Mouse (Mus musculus) G1E (cell line): ENCODE results near the gene Gm36864. TPM values are rescaled to one million over a fixed set of nuclear protein-coding genes. Genes with fewer than 3 reads are reported as not detected.

ENCODE experiments used
- ATAC-seq: 2 replicates; pipeline ENCODE4 v1.8.0; 2016; ENCODE audit warnings: mild to moderate bottlenecking; ENCODE audit not compliant: insufficient number of reproducible peaks, poor library complexity, low FRiP score, severe bottlenecking; ENCODE audit errors: extremely low read depth
- DNase-seq: peaks from one replicate; pipeline ENCODE4 v3.0.0; 2012; ENCODE audit warnings: low spot score
- H3K27me3 ChIP-seq: 2 replicates; pipeline ENCODE4 v1.6.1; 2012; ENCODE audit warnings: mild to moderate bottlenecking, low read length, inconsistent platforms; ENCODE audit not compliant: insufficient read depth
- H3K36me3 ChIP-seq: replicated peaks from 2 replicates; pipeline ENCODE3; 2012; ENCODE audit warnings: mild to moderate bottlenecking, inconsistent platforms
- H3K4me1 ChIP-seq: 2 replicates; pipeline ENCODE4 v1.6.1; 2012; ENCODE audit warnings: low read depth, low read length, inconsistent platforms, mixed read lengths; ENCODE audit not compliant: insufficient read depth
- H3K4me3 ChIP-seq: 2 replicates; pipeline ENCODE4 v1.5.1; 2012; ENCODE audit warnings: low read depth, mild to moderate bottlenecking, inconsistent platforms, low read length, moderate library complexity, mixed read lengths
- H3K9me3 ChIP-seq: replicated peaks from 2 replicates; pipeline ENCODE4 v1.6.1; 2012; ENCODE audit warnings: inconsistent platforms
- CTCF ChIP-seq: IDR thresholded peaks from 2 replicates; pipeline ENCODE4 v1.5.1; 2012; ENCODE audit warnings: low read depth, low read length, inconsistent platforms, mixed read lengths
- GATA1 ChIP-seq: IDR thresholded peaks from 2 replicates; pipeline ENCODE4 v1.6.1; 2012; ENCODE audit warnings: borderline replicate concordance, low read length, inconsistent platforms, mixed read lengths
- GATA2 ChIP-seq: IDR thresholded peaks from 2 replicates; pipeline ENCODE4 v1.6.1; 2012; ENCODE audit warnings: low read depth, low read length, inconsistent platforms, borderline replicate concordance
- POLR2AphosphoS5 ChIP-seq: IDR thresholded peaks from 2 replicates; pipeline ENCODE4 v1.6.1; 2012; ENCODE audit warnings: low read depth, low read length, inconsistent platforms; ENCODE audit not compliant: insufficient replicate concordance
- TAL1 ChIP-seq: conservative IDR thresholded peaks from 2 replicates; pipeline ENCODE4 v1.6.1; 2012; ENCODE audit warnings: low read depth, low read length, inconsistent platforms, mixed read lengths
- polyA plus RNA-seq: library from polyadenylated mRNA; stranded (reverse); fragments of >175 nt; gene quantifications from 2 replicates; pipeline ENCODE4 v1.2.3, GENCODE M21; 2012
- total RNA-seq, 2 experiments: library from RNA; stranded (forward) in 1 of 2; stranded (reverse) in 1 of 2; fragments of 200-1000 nt in 1 of 2; fragments of >200 nt in 1 of 2; fragmentation: Nextera tagmentation in 1 of 2; gene quantifications; 2 replicates each; pipeline ENCODE4 v1.2.3; 2014 to 2017

The Gm36864 gene
- total and polyA plus RNA-seq, 3 experiments = 0.22 TPM; not detected in 2

DNA sequence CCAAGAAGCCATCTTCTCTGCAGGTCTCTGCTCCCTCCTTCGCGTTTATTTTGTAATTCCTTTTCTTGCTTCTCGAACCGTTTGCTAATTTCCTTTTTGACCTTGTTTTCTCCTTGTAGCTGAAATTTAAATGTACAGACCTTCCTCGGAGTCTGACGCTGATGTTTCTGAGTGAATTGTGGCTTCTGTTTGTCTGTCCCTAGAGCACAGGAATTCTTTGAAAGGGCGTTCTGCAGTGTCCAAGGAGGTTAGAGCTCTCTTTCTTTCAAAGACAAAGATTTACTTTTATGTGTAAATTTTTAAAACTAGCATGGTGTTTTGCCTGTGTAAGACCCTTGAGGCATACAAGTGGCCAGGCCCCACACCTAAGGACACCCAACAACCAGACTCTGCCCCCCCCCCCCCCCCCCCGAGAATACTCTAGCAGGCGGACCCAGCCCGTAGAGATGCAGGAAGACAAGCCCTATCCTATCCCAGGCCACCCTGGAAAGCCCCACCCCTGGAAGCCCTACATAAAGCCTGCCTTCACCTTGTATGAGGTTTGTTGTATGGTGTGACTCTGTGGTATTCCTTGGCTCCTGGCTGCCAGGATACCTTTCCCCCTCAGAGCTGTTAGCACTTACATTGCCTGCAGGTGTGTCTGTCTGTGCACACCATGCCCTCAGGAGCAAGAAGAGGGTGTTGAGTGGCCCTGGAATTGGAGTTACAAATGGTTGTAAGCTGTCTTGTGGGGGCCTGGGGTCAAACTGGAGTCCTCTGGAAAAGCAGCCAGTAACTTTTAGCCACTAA is 40.7 kb downstream of the Gm36864 start:
- Histone ChIP-seq H3K36me3 (no peaks in the 10 kb centered on the region), H3K4me3 (no peak overlapping the region), H3K4me1 (peaks cover 3% of the 10 kb centered on the region), H3K27me3 (peaks cover 27% of the 10 kb centered on the region), H3K9me3 (no peaks in the 10 kb centered on the region)
- ATAC-seq = no peak
- TF ChIP-seq GATA2 (no peak), POLR2AphosphoS5 (no peak), CTCF (no peak)
- DNase-seq = no peak

DNA sequence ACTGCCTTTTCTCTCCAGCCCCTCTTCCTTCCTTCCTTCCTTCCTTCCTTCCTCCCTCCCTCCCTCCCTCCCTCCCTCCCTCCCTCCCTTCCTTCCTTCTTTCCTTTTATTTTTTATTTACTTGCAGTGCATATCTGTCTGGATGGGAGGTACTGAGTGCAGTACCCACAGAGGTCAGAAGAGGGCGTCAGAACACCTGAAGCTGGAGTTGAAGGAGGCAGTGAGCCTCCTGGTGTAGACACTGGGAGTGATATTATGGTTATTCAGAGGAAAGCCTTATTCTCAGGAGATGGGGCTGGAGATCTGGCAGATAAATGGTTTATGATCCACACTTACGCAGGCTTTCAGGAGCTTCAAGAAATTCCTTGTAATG is 41.3 kb downstream of the Gm36864 start:
- H3K4me1 ChIP-seq = peaks cover 3% of the 10 kb centered on the region
- no peak for TF ChIP-seq POLR2AphosphoS5
- TF ChIP-seq CTCF = peak; percentile 22; the same call in 1 of the 2 replicates
- no peak for TF ChIP-seq GATA2
- no peak for TF ChIP-seq GATA1
- peaks cover 27% of the 10 kb centered on the region for H3K27me3 ChIP-seq
- no peak overlapping the region for H3K4me3 ChIP-seq
- DNase-seq = no peak
- H3K9me3 ChIP-seq = no peaks in the 10 kb centered on the region
- H3K36me3 ChIP-seq = no peaks in the 10 kb centered on the region
- ATAC-seq = no peak

DNA sequence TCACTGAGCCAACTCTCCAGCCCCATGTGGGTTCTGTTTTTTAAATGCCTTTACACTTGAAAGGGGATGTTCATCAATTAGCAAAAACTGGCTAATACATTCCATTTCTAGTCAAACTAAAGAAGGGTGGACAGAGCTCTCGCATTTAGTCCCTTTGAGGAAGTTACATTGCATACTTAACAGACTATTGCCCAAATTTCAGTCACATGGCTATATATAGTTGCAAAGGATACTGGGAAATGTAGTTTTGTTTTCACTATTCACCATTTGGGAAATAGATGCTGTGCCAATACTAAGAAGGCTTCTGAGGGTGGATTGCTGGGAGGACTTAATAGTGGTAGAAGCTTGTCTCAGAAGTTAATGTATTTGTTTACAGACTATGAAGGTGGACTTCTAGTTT is 45.0 kb downstream of the Gm36864 start:
- Histone ChIP-seq H3K4me3 (no peak overlapping the region), H3K9me3 (no peaks in the 10 kb centered on the region), H3K4me1 (no peaks in the 10 kb centered on the region; the same call in 1 of the 2 replicates), H3K27me3 (peaks cover 15% of the 10 kb centered on the region), H3K36me3 (no peaks in the 10 kb centered on the region)
- ATAC-seq = no peak
- DNase-seq = no peak
- TF ChIP-seq CTCF = no peak
- TF ChIP-seq POLR2AphosphoS5 = no peak
- TF ChIP-seq GATA2 = no peak
- TF ChIP-seq TAL1 = no peak
- no peak for TF ChIP-seq GATA1

- no peak for DNase-seq
- no peaks in the 10 kb centered on the region for H3K9me3 ChIP-seq
- no peak overlapping the region for H3K4me3 ChIP-seq
- no peak for ATAC-seq
- no peaks in the 10 kb centered on the region for H3K4me1 ChIP-seq
- peaks cover 15% of the 10 kb centered on the region for H3K27me3 ChIP-seq
- TF ChIP-seq POLR2AphosphoS5 = no peak
- H3K36me3 ChIP-seq = no peaks in the 10 kb centered on the region
Measured at GRCm38 (mm10) chr7:44281586-44281985, 45.6 kb downstream of the Gm36864 start.

DNA sequence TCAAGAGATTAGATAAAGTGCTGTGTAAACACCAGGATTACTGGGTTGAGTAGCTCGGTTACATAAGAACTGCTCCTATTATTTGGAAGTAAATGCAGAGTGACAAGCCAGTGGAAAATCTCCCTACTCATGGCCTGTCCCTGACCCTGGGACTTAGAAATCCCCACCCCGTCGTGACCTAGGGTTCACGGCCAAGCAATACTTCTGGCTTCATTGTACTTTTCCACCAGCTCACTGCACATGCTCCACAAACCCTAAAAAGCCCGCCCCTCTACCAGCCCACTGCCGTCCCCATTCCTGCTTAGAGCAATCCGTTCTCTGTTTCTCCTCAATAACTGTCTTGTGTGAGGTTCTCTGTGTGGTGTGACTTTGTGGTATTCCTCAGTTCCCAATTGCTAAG is 51.8 kb downstream of the Gm36864 start:
- ATAC-seq = no peak
- Histone ChIP-seq H3K36me3 (no peaks in the 10 kb centered on the region), H3K4me1 (no peaks in the 10 kb centered on the region), H3K9me3 (no peaks in the 10 kb centered on the region), H3K4me3 (no peak overlapping the region), H3K27me3 (peaks cover 23% of the 10 kb centered on the region)
- no peak for DNase-seq
- TF ChIP-seq CTCF = no peak
- no peak for TF ChIP-seq GATA2
- no peak for TF ChIP-seq TAL1
- TF ChIP-seq POLR2AphosphoS5 = no peak
- no peak for TF ChIP-seq GATA1

DNA sequence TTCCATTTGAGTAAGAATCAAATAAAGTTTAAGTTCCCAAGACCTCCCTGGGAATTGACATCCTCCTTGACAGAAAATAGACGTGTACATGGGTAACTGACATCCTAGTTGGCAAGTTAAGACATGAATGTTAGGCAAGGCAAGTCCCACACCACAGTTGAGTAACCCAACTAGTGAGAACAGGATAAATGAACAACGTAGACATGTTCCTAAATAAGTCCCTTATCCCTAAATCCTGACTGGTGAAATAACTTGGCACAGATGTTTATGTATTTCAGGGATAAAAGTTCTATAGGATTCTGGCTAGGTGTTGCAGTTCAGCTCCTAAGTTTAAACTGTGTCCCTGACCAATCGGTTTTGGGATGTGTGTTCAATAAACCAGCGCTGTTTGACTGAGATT is 55.0 kb downstream of the Gm36864 start:
- H3K4me1 ChIP-seq = no peaks in the 10 kb centered on the region
- DNase-seq (no peak), ATAC-seq (no peak)
- no peaks in the 10 kb centered on the region for H3K9me3 ChIP-seq
- no peaks in the 10 kb centered on the region for H3K36me3 ChIP-seq
- no peak for TF ChIP-seq POLR2AphosphoS5
- no peak for TF ChIP-seq GATA2
- TF ChIP-seq CTCF = no peak
- no peak for TF ChIP-seq TAL1
- peaks cover 21% of the 10 kb centered on the region for H3K27me3 ChIP-seq
- H3K4me3 ChIP-seq = no peak overlapping the region

- TF ChIP-seq POLR2AphosphoS5 (no peak), TAL1 (no peak), GATA1 (no peak), CTCF (no peak), GATA2 (no peak)
Measured at GRCm38 (mm10) chr7:44291418-44291817, 55.4 kb downstream of the Gm36864 start.

More at GRCm38 (mm10) chr7:44291418-44291817, 55.4 kb downstream of the Gm36864 start:
- Histone ChIP-seq H3K4me1 (no peaks in the 10 kb centered on the region), H3K36me3 (no peaks in the 10 kb centered on the region), H3K27me3 (peaks cover 24% of the 10 kb centered on the region), H3K9me3 (no peaks in the 10 kb centered on the region), H3K4me3 (no peak overlapping the region)
- DNase-seq = no peak
- no peak for ATAC-seq

Other genes with a start within 250 kb of the Gm36864 start
Only the 20 nearest of the 22 such genes appear.
- not detected in 2 replicates for gene Klk1b26, start 224.0 kb upstream of the Gm36864 start, total RNA-seq (2014; fragmentation: Nextera tagmentation)
- not detected in 2 replicates for gene Klk1b26, start 224.0 kb upstream of the Gm36864 start, total RNA-seq (2017)
- gene Klk1b26, start 224.0 kb upstream of the Gm36864 start, polyA plus RNA-seq = not detected in 2 replicates
- gene Klk1b27, start 183.9 kb upstream of the Gm36864 start, total RNA-seq (2014; fragmentation: Nextera tagmentation) = not detected in 2 replicates
- gene Klk1b27, start 183.9 kb upstream of the Gm36864 start, total RNA-seq (2017) = 0.16 TPM in 1 of 2 replicates, not detected in the other
- not detected in 2 replicates for gene Klk1b27, start 183.9 kb upstream of the Gm36864 start, polyA plus RNA-seq
- gene Klk1b21, start 133.8 kb upstream of the Gm36864 start, total RNA-seq (2014; fragmentation: Nextera tagmentation) = not detected in 2 replicates
- gene Klk1b21, start 133.8 kb upstream of the Gm36864 start, total RNA-seq (2017) = not detected in 2 replicates
- gene Klk1b21, start 133.8 kb upstream of the Gm36864 start, polyA plus RNA-seq = not detected in 2 replicates
- not detected in 2 replicates for gene Klk1b22, start 123.5 kb upstream of the Gm36864 start, total RNA-seq (2014; fragmentation: Nextera tagmentation)
- not detected in 2 replicates for gene Klk1b22, start 123.5 kb upstream of the Gm36864 start, total RNA-seq (2017)
- not detected in 2 replicates for gene Klk1b22, start 123.5 kb upstream of the Gm36864 start, polyA plus RNA-seq
- not detected in 2 replicates for gene Klk1b16, start 99.4 kb upstream of the Gm36864 start, total RNA-seq (2014; fragmentation: Nextera tagmentation)
- not detected in 2 replicates for gene Klk1b16, start 99.4 kb upstream of the Gm36864 start, total RNA-seq (2017)
- gene Klk1b16, start 99.4 kb upstream of the Gm36864 start, polyA plus RNA-seq = not detected in 2 replicates
- not detected in 2 replicates for gene Klk1b24, start 47.9 kb upstream of the Gm36864 start, total RNA-seq (2014; fragmentation: Nextera tagmentation)
- not detected in 2 replicates for gene Klk1b24, start 47.9 kb upstream of the Gm36864 start, total RNA-seq (2017)
- gene Klk1b24, start 47.9 kb upstream of the Gm36864 start, polyA plus RNA-seq = not detected in 2 replicates
- gene Klk1b3, start 38.0 kb upstream of the Gm36864 start, total RNA-seq (2014; fragmentation: Nextera tagmentation) = not detected in 2 replicates
- gene Klk1b3, start 38.0 kb upstream of the Gm36864 start, total RNA-seq (2017) = not detected in 2 replicates
- not detected in 2 replicates for gene Klk1b3, start 38.0 kb upstream of the Gm36864 start, polyA plus RNA-seq
- not detected in 2 replicates for gene Klk1b4, start 28.7 kb upstream of the Gm36864 start, total RNA-seq (2014; fragmentation: Nextera tagmentation)
- gene Klk1b4, start 28.7 kb upstream of the Gm36864 start, total RNA-seq (2017) = not detected in 2 replicates
- not detected in 2 replicates for gene Klk1b4, start 28.7 kb upstream of the Gm36864 start, polyA plus RNA-seq
- gene Klk1b5, start 20.2 kb upstream of the Gm36864 start, total RNA-seq (2014; fragmentation: Nextera tagmentation) = not detected in 2 replicates
- gene Klk1b5, start 20.2 kb upstream of the Gm36864 start, total RNA-seq (2017) = not detected in 2 replicates
- not detected in 2 replicates for gene Klk1b5, start 20.2 kb upstream of the Gm36864 start, polyA plus RNA-seq
- not detected in 2 replicates for gene Klk1, start 10.8 kb upstream of the Gm36864 start, total RNA-seq (2014; fragmentation: Nextera tagmentation)
- gene Klk1, start 10.8 kb upstream of the Gm36864 start, total RNA-seq (2017) = not detected in 2 replicates
- not detected in 2 replicates for gene Klk1, start 10.8 kb upstream of the Gm36864 start, polyA plus RNA-seq
- gene 1700028J19Rik, start 10.5 kb downstream of the Gm36864 start, total RNA-seq (2014; fragmentation: Nextera tagmentation) = 0.87 and 3.6 TPM in 2 replicates
- 0.60 and 1.3 TPM in 2 replicates for gene 1700028J19Rik, start 10.5 kb downstream of the Gm36864 start, total RNA-seq (2017)
- 0.05 TPM in 1 of 2 replicates, not detected in the other for gene 1700028J19Rik, start 10.5 kb downstream of the Gm36864 start, polyA plus RNA-seq
- 113 and 114 TPM in 2 replicates for gene 2410002F23Rik, start 10.5 kb downstream of the Gm36864 start, total RNA-seq (2014; fragmentation: Nextera tagmentation)
- 79.9 and 90.4 TPM in 2 replicates for gene 2410002F23Rik, start 10.5 kb downstream of the Gm36864 start, total RNA-seq (2017)
- 276 and 317 TPM in 2 replicates for gene 2410002F23Rik, start 10.5 kb downstream of the Gm36864 start, polyA plus RNA-seq
- gene Acp4, start 21.2 kb downstream of the Gm36864 start, total RNA-seq (2014; fragmentation: Nextera tagmentation) = not detected in 2 replicates
- not detected in 2 replicates for gene Acp4, start 21.2 kb downstream of the Gm36864 start, total RNA-seq (2017)
- not detected in 2 replicates for gene Acp4, start 21.2 kb downstream of the Gm36864 start, polyA plus RNA-seq
- gene Gm15517, start 25.3 kb downstream of the Gm36864 start, total RNA-seq (2014; fragmentation: Nextera tagmentation) = not detected in 2 replicates
- not detected in 2 replicates for gene Gm15517, start 25.3 kb downstream of the Gm36864 start, total RNA-seq (2017)
- not detected in 2 replicates for gene Gm15517, start 25.3 kb downstream of the Gm36864 start, polyA plus RNA-seq
- gene Clec11a, start 70.7 kb downstream of the Gm36864 start, total RNA-seq (2014; fragmentation: Nextera tagmentation) = 3.1 and 5.3 TPM in 2 replicates
- 2.6 and 3.3 TPM in 2 replicates for gene Clec11a, start 70.7 kb downstream of the Gm36864 start, total RNA-seq (2017)
- 1.8 and 2.2 TPM in 2 replicates for gene Clec11a, start 70.7 kb downstream of the Gm36864 start, polyA plus RNA-seq
- 0.08 TPM in 1 of 2 replicates, not detected in the other for gene Shank1, start 74.1 kb downstream of the Gm36864 start, total RNA-seq (2014; fragmentation: Nextera tagmentation)
- under 0.01 and 0.11 TPM in 2 replicates for gene Shank1, start 74.1 kb downstream of the Gm36864 start, total RNA-seq (2017)
- 0.13 and 0.20 TPM in 2 replicates for gene Shank1, start 74.1 kb downstream of the Gm36864 start, polyA plus RNA-seq
- gene Syt3, start 147.9 kb downstream of the Gm36864 start, total RNA-seq (2014; fragmentation: Nextera tagmentation) = not detected in 2 replicates
- not detected in 2 replicates for gene Syt3, start 147.9 kb downstream of the Gm36864 start, total RNA-seq (2017)
- 0.02 TPM in 1 of 2 replicates, not detected in the other for gene Syt3, start 147.9 kb downstream of the Gm36864 start, polyA plus RNA-seq
- 2.5 TPM in 1 of 2 replicates, not detected in the other for gene 1700008O03Rik, start 149.6 kb downstream of the Gm36864 start, total RNA-seq (2014; fragmentation: Nextera tagmentation)
- 0.11 and 0.41 TPM in 2 replicates for gene 1700008O03Rik, start 149.6 kb downstream of the Gm36864 start, total RNA-seq (2017)
- 0.49 and 0.61 TPM in 2 replicates for gene 1700008O03Rik, start 149.6 kb downstream of the Gm36864 start, polyA plus RNA-seq
- not detected in 2 replicates for gene Lrrc4b, start 192.8 kb downstream of the Gm36864 start, total RNA-seq (2014; fragmentation: Nextera tagmentation)
- 0.05 TPM in 1 of 2 replicates, not detected in the other for gene Lrrc4b, start 192.8 kb downstream of the Gm36864 start, total RNA-seq (2017)
- not detected in 2 replicates for gene Lrrc4b, start 192.8 kb downstream of the Gm36864 start, polyA plus RNA-seq
- not detected in 2 replicates for gene Aspdh, start 229.2 kb downstream of the Gm36864 start, total RNA-seq (2014; fragmentation: Nextera tagmentation)
- gene Aspdh, start 229.2 kb downstream of the Gm36864 start, total RNA-seq (2017) = not detected in 2 replicates
- gene Aspdh, start 229.2 kb downstream of the Gm36864 start, polyA plus RNA-seq = not detected in 2 replicates